Mouse (Mus musculus): Measurements from ENCODE around the gene Nmnat2. TPM values are rescaled to one million over a fixed set of nuclear protein-coding genes. Genes with fewer than 3 reads are reported as not detected.
"Not testable (repeated sequence)": the region's sequence is repeated elsewhere in the genome, so short reads cannot be mapped to it uniquely, and the experiment has no call there.

Nmnat2 gene
- polyA plus RNA-seq, 1 experiment from 2014 or later: 5.3 TPM

GRCm38 (mm10) chr1:153083233-153083632 is 128.4 kb downstream of the Nmnat2 start:
- not testable (repeated sequence) for H3K9me3 ChIP-seq (ENCODE audit: control insufficient read depth, low read length); ATAC-seq (ENCODE audit: low read depth); H3K4me1 ChIP-seq (ENCODE audit: control insufficient read depth, insufficient read depth, low read length); H3K27me3 ChIP-seq (replicated peaks; ENCODE audit: control insufficient read depth, insufficient read depth, low read length); H3K27ac ChIP-seq (replicated peaks; ENCODE audit: low read depth, low read length); H3K4me3 ChIP-seq (ENCODE audit: low read depth, low read length); DNase-seq (ENCODE audit: low spot score); H3K36me3 ChIP-seq (ENCODE audit: control insufficient read depth, insufficient read depth, low read length); H3K9ac ChIP-seq (ENCODE audit: low read depth, low read length); H3K4me2 ChIP-seq (ENCODE audit: low read depth, low read length)
- 83% methylated on average over 7 of the region's 14 CpGs for WGBS

GRCm38 (mm10) chr1:153084191-153084590 is 129.4 kb downstream of the Nmnat2 start:
- Histone ChIP-seq H3K27ac (replicated peaks; ENCODE audit: low read depth, low read length) (no peak overlapping the region), H3K4me3 (ENCODE audit: low read depth, low read length) (no peak overlapping the region), H3K9ac (ENCODE audit: low read depth, low read length) (no peak overlapping the region), H3K4me1 (ENCODE audit: control insufficient read depth, insufficient read depth, low read length) (no peaks in the 10 kb centered on the region), H3K36me3 (ENCODE audit: control insufficient read depth, insufficient read depth, low read length) (no peaks in the 10 kb centered on the region), H3K27me3 (replicated peaks; ENCODE audit: control insufficient read depth, insufficient read depth, low read length) (no peaks in the 10 kb centered on the region), H3K9me3 (ENCODE audit: control insufficient read depth, low read length) (no peaks in the 10 kb centered on the region), H3K4me2 (ENCODE audit: low read depth, low read length) (no peak overlapping the region)
- WGBS: 63% methylated on average over 6 of the region's 6 CpGs
- DNase-seq (ENCODE audit: low spot score) (no peak), ATAC-seq (ENCODE audit: low read depth) (no peak)

DNA sequence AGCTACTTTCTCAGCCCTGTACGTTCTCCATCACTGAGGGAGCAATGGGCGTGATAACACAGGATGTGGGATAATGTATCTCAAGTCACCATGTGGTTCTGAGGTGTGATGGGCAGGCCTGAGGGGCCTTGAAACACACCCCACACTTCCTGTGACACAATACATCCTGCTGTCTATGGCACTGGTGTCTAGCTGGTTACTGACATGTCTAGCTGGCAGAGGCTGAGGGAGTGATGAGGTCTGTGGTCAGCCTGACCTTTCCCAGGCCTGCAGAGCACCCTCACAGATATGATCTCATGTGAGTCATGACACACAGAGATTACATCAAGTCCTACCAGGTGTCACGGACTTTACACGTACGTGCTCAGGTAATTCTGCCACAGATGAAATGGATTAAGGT is 130.4 kb downstream of the Nmnat2 start:
- ATAC-seq (ENCODE audit: low read depth): no peak
- no peak overlapping the region for H3K27ac ChIP-seq (replicated peaks; ENCODE audit: low read depth, low read length)

GRCm38 (mm10) chr1:153087771-153088170 is 133.0 kb downstream of the Nmnat2 start:
- Histone ChIP-seq H3K27me3 (replicated peaks; ENCODE audit: control insufficient read depth, insufficient read depth, low read length) (no peaks in the 10 kb centered on the region), H3K27ac (replicated peaks; ENCODE audit: low read depth, low read length) (no peak overlapping the region), H3K4me2 (ENCODE audit: low read depth, low read length) (no peak overlapping the region), H3K9me3 (ENCODE audit: control insufficient read depth, low read length) (no peaks in the 10 kb centered on the region), H3K4me3 (ENCODE audit: low read depth, low read length) (no peak overlapping the region), H3K4me1 (ENCODE audit: control insufficient read depth, insufficient read depth, low read length) (no peaks in the 10 kb centered on the region), H3K9ac (ENCODE audit: low read depth, low read length) (no peak overlapping the region), H3K36me3 (ENCODE audit: control insufficient read depth, insufficient read depth, low read length) (no peaks in the 10 kb centered on the region)
- WGBS: 78% methylated on average over 5 of the region's 5 CpGs
- ATAC-seq (ENCODE audit: low read depth) (no peak), DNase-seq (ENCODE audit: low spot score) (no peak)

More for the DNA sequence above, 130.4 kb downstream of the Nmnat2 start:
- DNase-seq (ENCODE audit: low spot score): no peak
- no peaks in the 10 kb centered on the region for H3K9me3 ChIP-seq (ENCODE audit: control insufficient read depth, low read length)
- H3K36me3 ChIP-seq (ENCODE audit: control insufficient read depth, insufficient read depth, low read length): no peaks in the 10 kb centered on the region
- no peaks in the 10 kb centered on the region for H3K27me3 ChIP-seq (replicated peaks; ENCODE audit: control insufficient read depth, insufficient read depth, low read length)
- no peak overlapping the region for H3K4me3 ChIP-seq (ENCODE audit: low read depth, low read length)
- no peaks in the 10 kb centered on the region for H3K4me1 ChIP-seq (ENCODE audit: control insufficient read depth, insufficient read depth, low read length)
- no peak overlapping the region for H3K9ac ChIP-seq (ENCODE audit: low read depth, low read length)
- no peak overlapping the region for H3K4me2 ChIP-seq (ENCODE audit: low read depth, low read length)
- WGBS: 79% methylated on average over 5 of the region's 5 CpGs

DNA sequence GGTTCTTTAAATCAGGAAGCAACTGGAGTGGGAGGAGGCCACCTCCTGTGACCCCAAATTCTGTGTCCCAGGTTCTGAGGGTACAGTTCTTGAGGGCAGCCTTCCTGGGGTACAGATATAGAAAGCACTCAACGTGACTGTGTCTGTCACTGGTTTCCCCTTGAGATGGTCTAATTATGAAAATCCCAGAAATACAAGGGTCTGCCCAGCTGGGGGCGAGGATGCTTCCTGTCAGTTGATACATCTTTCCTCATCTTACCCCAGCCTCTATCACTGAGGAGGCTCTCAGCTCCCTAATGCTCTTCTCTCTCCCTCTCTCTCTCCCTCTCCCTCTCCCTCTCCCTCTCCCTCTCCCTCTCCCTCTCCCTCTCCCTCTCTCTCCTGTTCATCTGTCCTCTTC is 135.3 kb downstream of the Nmnat2 start:
- WGBS: 72% methylated on average over 2 of the region's 2 CpGs
- H3K4me2 ChIP-seq (ENCODE audit: low read depth, low read length): no peak overlapping the region
- DNase-seq (ENCODE audit: low spot score) (no peak), ATAC-seq (ENCODE audit: low read depth) (no peak)
- no peaks in the 10 kb centered on the region; the same call in 1 of the 2 replicates for H3K27me3 ChIP-seq (replicated peaks; ENCODE audit: control insufficient read depth, insufficient read depth, low read length)
- H3K4me1 ChIP-seq (ENCODE audit: control insufficient read depth, insufficient read depth, low read length): no peaks in the 10 kb centered on the region
- no peaks in the 10 kb centered on the region for H3K36me3 ChIP-seq (ENCODE audit: control insufficient read depth, insufficient read depth, low read length)
- no peaks in the 10 kb centered on the region for H3K9me3 ChIP-seq (ENCODE audit: control insufficient read depth, low read length)
- no peak overlapping the region for H3K27ac ChIP-seq (replicated peaks; ENCODE audit: low read depth, low read length)
- H3K9ac ChIP-seq (ENCODE audit: low read depth, low read length): no peak overlapping the region
- H3K4me3 ChIP-seq (ENCODE audit: low read depth, low read length): no peak overlapping the region

GRCm38 (mm10) chr1:153090807-153091206 is 136.0 kb downstream of the Nmnat2 start:
- no peaks in the 10 kb centered on the region for H3K4me1 ChIP-seq (ENCODE audit: control insufficient read depth, insufficient read depth, low read length)
- no peaks in the 10 kb centered on the region for H3K9me3 ChIP-seq (ENCODE audit: control insufficient read depth, low read length)
- no peaks in the 10 kb centered on the region; the same call in 1 of the 2 replicates for H3K27me3 ChIP-seq (replicated peaks; ENCODE audit: control insufficient read depth, insufficient read depth, low read length)
- H3K4me2 ChIP-seq (ENCODE audit: low read depth, low read length): no peak overlapping the region
- no peaks in the 10 kb centered on the region for H3K36me3 ChIP-seq (ENCODE audit: control insufficient read depth, insufficient read depth, low read length)
- H3K9ac ChIP-seq (ENCODE audit: low read depth, low read length): no peak overlapping the region
- no peak overlapping the region for H3K27ac ChIP-seq (replicated peaks; ENCODE audit: low read depth, low read length)
- no peak for ATAC-seq (ENCODE audit: low read depth)
- DNase-seq (ENCODE audit: low spot score): no peak
- WGBS: 48% methylated on average over 4 of the region's 4 CpGs
- H3K4me3 ChIP-seq (ENCODE audit: low read depth, low read length): no peak overlapping the region

DNA sequence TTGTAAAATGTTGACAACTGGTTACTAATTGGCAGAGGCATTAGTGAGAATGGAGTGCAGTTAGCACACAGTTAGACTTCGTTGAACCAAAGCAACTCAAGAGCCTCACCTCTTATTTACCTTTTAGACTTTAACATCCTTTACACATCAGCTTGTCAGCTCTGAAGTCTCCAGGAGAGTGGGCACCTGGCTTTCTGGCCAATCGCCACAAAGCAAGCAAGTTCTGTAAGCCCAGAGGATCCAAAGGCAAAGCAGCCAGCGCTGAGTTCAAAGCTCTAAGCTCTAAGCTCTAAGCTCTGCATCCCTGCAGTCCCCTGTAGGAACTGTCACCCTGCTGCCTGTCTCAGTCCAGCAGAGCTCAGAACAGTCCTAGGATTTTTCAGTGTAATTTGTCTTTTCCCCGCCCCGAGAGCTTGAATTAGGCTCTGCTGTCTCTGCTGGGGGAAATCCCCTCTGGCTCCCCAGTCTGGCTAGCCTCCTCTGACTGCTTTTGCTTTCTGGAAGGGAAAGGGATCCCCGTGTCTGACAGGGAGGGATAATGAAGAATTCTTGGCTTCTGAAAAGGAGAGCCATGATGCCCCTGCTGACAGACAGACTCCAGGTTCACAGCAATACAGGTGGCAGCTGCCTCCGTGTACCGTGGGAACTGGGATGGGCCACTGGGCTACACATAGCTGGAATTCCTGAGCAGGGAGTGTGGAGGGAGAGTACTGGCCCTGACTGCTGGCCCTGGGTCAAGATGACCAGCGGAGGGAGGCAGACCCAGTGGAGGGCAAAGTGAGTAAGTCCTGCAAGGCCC is 136.8 kb downstream of the Nmnat2 start:
- DNase-seq (ENCODE audit: low spot score) (peak; percentile 73), ATAC-seq (ENCODE audit: low read depth) (peak; percentile 71; the same call in 1 of the 2 replicates)
- Histone ChIP-seq H3K9ac (ENCODE audit: low read depth, low read length) (no peak overlapping the region), H3K36me3 (ENCODE audit: control insufficient read depth, insufficient read depth, low read length) (no peaks in the 10 kb centered on the region), H3K4me2 (ENCODE audit: low read depth, low read length) (no peak overlapping the region), H3K4me1 (ENCODE audit: control insufficient read depth, insufficient read depth, low read length) (no peaks in the 10 kb centered on the region), H3K27me3 (replicated peaks; ENCODE audit: control insufficient read depth, insufficient read depth, low read length) (no peaks in the 10 kb centered on the region; the same call in 1 of the 2 replicates), H3K4me3 (ENCODE audit: low read depth, low read length) (no peak overlapping the region), H3K9me3 (ENCODE audit: control insufficient read depth, low read length) (no peaks in the 10 kb centered on the region), H3K27ac (replicated peaks; ENCODE audit: low read depth, low read length) (no peak overlapping the region)
- 23% methylated on average over 9 of the region's 9 CpGs for WGBS

- Histone ChIP-seq H3K9me3 (ENCODE audit: control insufficient read depth, low read length) (no peaks in the 10 kb centered on the region), H3K4me1 (ENCODE audit: control insufficient read depth, insufficient read depth, low read length) (no peaks in the 10 kb centered on the region), H3K9ac (ENCODE audit: low read depth, low read length) (no peak overlapping the region), H3K4me2 (ENCODE audit: low read depth, low read length) (no peak overlapping the region), H3K27me3 (replicated peaks; ENCODE audit: control insufficient read depth, insufficient read depth, low read length) (no peaks in the 10 kb centered on the region; the same call in 1 of the 2 replicates), H3K36me3 (ENCODE audit: control insufficient read depth, insufficient read depth, low read length) (no peaks in the 10 kb centered on the region), H3K27ac (replicated peaks; ENCODE audit: low read depth, low read length) (no peak overlapping the region), H3K4me3 (ENCODE audit: low read depth, low read length) (no peak overlapping the region)
- DNase-seq (ENCODE audit: low spot score) (peak; percentile 79), ATAC-seq (ENCODE audit: low read depth) (peak; percentile 27; the same call in 1 of the 2 replicates)
- 50% methylated on average over 5 of the region's 5 CpGs for WGBS
Observed at GRCm38 (mm10) chr1:153092237-153092975, 137.6 kb downstream of the Nmnat2 start.

Measured in embryonic facial prominence, embryonic 14.5 days (tissue).